Mouse (Mus musculus): Measurements from ENCODE around the gene Pttg1ip. TPM values are rescaled to one million over a fixed set of nuclear protein-coding genes. Genes with fewer than 3 reads are reported as not detected.

Pttg1ip gene
- total RNA-seq, 2 experiments from 2014 or later: 34.0 to 62.5 TPM

DNA sequence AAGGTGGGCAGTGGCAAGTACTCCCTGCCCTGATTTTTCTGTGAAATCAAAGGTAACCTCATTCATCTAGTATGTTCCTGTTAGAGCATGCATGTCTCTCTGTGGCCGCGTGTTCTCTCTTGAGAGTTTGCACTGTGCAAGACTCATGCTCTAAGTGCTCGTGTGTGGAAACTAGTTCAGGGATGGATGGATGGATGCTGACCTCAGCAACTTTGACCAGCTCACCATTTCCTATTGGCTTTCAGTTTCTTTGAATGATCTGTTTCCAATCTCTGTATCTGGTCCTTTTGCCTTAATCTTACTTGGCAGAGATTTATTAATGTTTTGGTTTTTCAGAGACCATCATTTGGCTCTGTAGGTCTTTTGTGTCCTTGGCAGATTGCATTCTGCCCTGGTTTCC lies 47.6 kb downstream of the Pttg1ip start:
- no peak for ATAC-seq (replicated peaks; ENCODE audit: low FRiP score, poor library complexity, severe bottlenecking)

DNA sequence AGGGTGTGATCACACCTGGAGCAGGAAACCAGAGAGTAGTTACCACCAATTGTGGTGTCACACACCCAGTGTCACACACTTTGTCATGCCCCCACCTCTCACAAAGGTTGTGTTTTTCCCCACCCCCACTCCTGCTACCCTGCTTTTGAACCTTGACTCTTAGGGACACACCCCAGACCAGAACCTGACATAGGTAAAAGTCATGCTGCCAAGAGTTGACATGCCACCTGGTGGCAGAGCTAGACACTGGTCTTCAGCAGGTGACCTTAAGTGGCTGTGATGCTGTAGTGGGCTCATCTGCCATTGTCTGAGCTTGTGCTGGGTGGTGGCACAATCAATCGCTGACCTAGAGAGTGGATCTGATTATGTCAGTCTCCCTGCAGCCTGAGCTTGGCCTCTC lies 48.5 kb downstream of the Pttg1ip start:
- no peak for ATAC-seq (replicated peaks; ENCODE audit: low FRiP score, poor library complexity, severe bottlenecking)

DNA sequence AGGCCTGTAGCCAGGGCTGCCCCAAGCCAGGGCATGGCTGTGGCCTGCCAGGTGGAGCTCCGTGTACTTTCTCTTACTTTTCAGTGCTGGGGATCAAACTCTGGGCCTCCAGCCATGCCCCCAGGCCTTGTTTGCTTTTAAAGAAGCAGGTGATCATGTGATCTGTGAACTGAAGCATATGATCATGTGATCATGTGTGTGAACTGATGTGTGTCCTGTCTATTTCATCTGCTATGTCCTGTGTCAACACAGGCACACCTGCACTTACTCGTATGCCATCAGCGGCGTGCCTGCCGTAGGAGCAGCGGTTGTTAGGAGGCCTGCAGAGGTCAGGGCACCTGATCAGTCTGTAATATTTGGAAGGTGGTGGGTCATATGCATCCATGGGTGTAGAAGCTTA lies 52.5 kb downstream of the Pttg1ip start:
- no peak for ATAC-seq (replicated peaks; ENCODE audit: low FRiP score, poor library complexity, severe bottlenecking)

DNA sequence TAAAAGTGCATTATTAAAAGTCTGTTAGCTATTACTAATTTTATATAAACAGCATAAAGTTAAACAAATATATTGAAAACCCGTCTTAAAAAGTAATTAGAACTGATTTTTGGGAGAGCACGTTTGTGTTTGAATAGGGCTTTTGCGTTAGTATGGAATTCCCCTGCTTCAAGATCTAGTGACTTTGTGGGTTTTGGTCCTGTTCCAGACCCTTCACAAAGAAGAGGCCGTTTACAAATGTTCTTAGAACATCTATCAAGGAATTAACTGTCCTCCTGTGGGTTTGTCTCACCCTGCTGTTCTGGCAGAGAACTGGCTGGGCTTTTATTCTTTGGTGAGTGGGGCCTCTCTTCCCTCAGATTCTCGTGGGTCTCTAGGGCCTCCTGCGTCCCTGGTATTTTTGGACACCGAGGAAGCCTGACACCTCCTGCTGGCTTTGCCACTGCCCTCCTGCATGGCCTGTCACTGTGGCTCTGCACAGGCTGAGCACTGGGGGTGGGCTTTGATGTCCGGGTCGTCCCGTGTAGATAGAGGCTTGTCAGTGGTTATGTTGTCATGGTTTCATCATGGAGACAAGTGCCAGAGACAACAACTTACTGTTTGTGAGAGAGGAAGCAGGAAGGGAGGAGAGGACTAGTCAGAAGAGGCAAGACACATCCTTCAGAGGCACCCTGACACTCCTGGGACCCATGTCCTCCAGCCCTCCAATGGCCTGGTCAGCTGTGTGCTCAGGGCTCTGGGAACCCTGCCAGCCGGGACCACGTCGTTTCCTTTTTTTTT lies 53.1 kb downstream of the Pttg1ip start:
- ATAC-seq (replicated peaks; ENCODE audit: low FRiP score, poor library complexity, severe bottlenecking): no peak

DNA sequence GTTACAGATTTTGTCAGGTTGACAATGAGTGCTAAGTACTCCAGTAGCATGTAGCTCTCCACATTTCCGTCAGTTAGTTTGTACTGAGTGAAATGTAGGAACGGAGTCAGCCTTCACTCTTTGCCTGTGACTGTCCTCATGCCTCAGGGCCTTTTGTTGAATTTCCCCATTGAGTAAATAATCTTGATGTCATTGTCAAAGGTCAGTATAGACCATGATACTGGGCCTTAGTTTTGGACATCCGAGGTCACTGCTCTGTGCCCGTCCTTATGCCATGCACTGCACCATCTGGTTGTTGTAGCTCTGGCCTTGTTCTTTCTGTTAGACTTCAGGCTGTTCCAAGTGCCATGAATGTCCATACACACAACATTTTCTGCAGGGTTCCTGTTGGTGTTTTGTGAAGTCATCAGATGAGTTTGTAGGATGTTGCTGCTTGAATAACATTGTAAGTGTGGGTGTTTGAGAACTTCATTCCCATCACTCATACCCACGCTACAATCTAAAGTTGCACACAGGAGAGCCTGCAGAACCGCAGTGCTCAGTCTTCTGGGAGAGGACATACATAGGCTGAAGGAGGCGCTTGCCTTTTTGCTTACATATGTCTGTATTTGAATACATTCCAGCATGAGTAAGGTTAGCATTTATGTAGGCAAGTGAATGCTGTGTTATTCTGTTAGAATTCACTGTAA lies 54.9 kb downstream of the Pttg1ip start:
- ATAC-seq (replicated peaks; ENCODE audit: low FRiP score, poor library complexity, severe bottlenecking): no peak

DNA sequence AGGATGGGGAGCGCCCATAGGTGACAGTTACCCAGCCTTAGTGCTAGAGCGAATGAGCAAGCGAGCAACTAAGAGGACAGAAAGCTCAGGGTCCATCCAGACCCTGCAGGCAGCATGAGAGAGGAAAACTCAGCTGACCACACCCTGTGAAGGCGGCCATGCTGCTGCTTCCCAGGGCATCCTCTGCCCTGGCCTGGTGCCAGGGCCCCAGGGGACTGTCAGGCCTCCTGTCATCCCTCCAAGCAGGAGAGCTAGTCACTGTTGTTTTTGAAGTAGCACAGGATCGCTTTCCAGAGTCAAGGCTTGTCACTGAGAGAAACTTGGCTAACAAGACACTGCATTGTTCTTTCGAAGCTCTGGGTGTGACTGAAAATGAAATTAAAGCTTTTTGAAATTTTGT lies 57.4 kb downstream of the Pttg1ip start:
- ATAC-seq (replicated peaks; ENCODE audit: low FRiP score, poor library complexity, severe bottlenecking): no peak

DNA sequence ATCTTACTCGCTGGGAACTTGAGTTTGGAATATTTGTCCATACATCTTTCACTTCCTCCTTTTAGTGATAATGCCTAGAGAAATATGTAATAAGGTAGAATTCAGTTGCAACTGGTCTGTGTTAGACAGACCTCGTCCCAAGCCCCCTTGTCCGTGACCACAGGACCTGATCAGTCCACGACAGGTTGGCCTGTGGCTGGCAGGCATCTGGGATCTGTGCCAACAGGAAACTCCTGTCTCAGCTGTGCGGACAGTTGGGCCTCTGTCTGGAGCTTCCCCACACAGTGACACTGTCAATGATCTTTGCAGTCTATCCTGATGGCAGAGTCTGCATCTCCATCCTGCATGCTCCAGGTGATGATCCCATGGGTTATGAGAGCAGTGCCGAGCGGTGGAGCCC lies 61.6 kb downstream of the Pttg1ip start:
- ATAC-seq (replicated peaks; ENCODE audit: low FRiP score, poor library complexity, severe bottlenecking): no peak

DNA sequence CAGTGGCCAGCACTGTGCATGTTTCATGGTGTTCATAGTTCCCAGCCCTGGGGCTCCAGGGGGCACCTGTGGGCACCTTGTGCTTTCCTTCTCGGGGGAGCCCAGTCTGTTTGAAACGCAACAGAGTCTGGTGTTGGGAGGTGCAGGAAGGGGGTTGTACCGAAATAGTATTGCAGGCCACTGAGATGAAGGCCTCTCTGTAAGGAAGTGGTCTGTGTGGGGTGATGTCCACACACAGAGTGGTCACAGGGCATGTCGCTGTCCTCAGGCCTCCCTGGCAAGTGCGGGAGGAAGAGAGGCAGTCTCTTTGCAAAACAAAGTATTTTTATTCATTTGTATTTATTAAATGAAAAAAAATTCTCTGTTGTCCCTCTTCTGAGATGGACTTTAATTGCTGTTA lies 64.1 kb downstream of the Pttg1ip start:
- no peak for ATAC-seq (replicated peaks; ENCODE audit: low FRiP score, poor library complexity, severe bottlenecking)

DNA sequence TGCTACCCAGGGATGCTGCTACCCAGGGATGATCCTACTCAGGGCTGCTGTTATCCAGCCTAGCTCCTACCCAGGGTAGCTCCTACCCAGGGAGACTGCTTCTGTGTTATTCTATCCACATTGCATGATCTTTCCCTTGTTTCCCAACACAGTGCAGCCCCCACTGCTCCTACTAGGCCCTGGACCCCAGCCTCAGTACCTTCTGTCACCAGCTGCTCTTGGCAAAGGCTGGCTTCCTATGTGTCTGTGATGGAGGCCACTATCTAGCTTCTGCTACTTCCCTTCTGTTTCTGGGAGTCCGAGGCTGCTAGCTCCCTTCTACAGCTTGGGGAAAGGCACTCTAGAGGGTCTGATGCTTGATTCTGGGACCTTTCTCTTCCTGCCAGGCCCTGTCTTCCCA lies 65.9 kb downstream of the Pttg1ip start:
- ATAC-seq (replicated peaks; ENCODE audit: low FRiP score, poor library complexity, severe bottlenecking): no peak

DNA sequence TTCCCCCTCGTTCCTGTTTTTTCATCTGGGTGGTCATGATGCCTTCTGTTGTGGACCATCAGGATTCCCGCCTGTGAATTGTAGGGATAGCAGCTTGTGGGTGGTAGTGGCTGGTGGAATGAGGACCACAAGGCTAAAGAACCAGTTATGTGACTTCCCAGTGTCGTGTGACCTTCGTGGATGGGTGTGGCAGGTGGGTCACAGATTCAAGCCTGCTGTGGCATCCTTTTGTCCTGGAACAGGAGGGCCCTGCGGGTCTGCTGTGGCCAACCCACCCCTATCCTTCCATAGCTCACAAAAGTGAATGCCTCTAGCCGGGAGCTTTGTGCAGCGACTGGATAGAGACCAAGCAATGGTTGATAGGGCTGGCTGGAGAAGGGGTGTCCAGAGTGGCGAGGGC lies 66.4 kb downstream of the Pttg1ip start:
- ATAC-seq (replicated peaks; ENCODE audit: low FRiP score, poor library complexity, severe bottlenecking): no peak

Other genes starting within 250 kb of the Pttg1ip start
- gene Adarb1, start 163.4 kb upstream of the Pttg1ip start, total RNA-seq (2015; ENCODE audit: low replicate concordance): not detected in 2 replicates
- not detected in 2 replicates for gene Adarb1, start 163.4 kb upstream of the Pttg1ip start, total RNA-seq (2017; ENCODE audit: low replicate concordance)
- 2.2 and 5.9 TPM in 2 replicates for gene Fam207a, start 65.9 kb upstream of the Pttg1ip start, total RNA-seq (2015; ENCODE audit: low replicate concordance)
- 13.2 and 16.2 TPM in 2 replicates for gene Fam207a, start 65.9 kb upstream of the Pttg1ip start, total RNA-seq (2017; ENCODE audit: low replicate concordance)
- 36.4 and 37.3 TPM in 2 replicates for gene Itgb2, start 51.5 kb upstream of the Pttg1ip start, total RNA-seq (2015; ENCODE audit: low replicate concordance)
- 20.9 and 29.3 TPM in 2 replicates for gene Itgb2, start 51.5 kb upstream of the Pttg1ip start, total RNA-seq (2017; ENCODE audit: low replicate concordance)
- gene Sumo3, start 24.4 kb downstream of the Pttg1ip start, total RNA-seq (2015; ENCODE audit: low replicate concordance): 9.2 and 14.8 TPM in 2 replicates
- gene Sumo3, start 24.4 kb downstream of the Pttg1ip start, total RNA-seq (2017; ENCODE audit: low replicate concordance): 21.1 and 33.6 TPM in 2 replicates
- not detected in 2 replicates for gene Gm49325, start 24.5 kb downstream of the Pttg1ip start, total RNA-seq (2015; ENCODE audit: low replicate concordance)
- not detected in 2 replicates for gene Gm49325, start 24.5 kb downstream of the Pttg1ip start, total RNA-seq (2017; ENCODE audit: low replicate concordance)
- 6.8 and 9.6 TPM in 2 replicates for gene Ube2g2, start 40.6 kb downstream of the Pttg1ip start, total RNA-seq (2015; ENCODE audit: low replicate concordance)
- 10.4 and 11.3 TPM in 2 replicates for gene Ube2g2, start 40.6 kb downstream of the Pttg1ip start, total RNA-seq (2017; ENCODE audit: low replicate concordance)
- not detected in 2 replicates for gene Tspear, start 104.8 kb downstream of the Pttg1ip start, total RNA-seq (2015; ENCODE audit: low replicate concordance)
- not detected in 2 replicates for gene Tspear, start 104.8 kb downstream of the Pttg1ip start, total RNA-seq (2017; ENCODE audit: low replicate concordance)
- not detected in 2 replicates for gene Gm19402, start 109.0 kb downstream of the Pttg1ip start, total RNA-seq (2015; ENCODE audit: low replicate concordance)
- gene Gm19402, start 109.0 kb downstream of the Pttg1ip start, total RNA-seq (2017; ENCODE audit: low replicate concordance): not detected in 2 replicates
- gene Gm9508, start 115.5 kb downstream of the Pttg1ip start, total RNA-seq (2015; ENCODE audit: low replicate concordance): not detected in 2 replicates
- not detected in 2 replicates for gene Gm9508, start 115.5 kb downstream of the Pttg1ip start, total RNA-seq (2017; ENCODE audit: low replicate concordance)
- gene Gm10272, start 124.9 kb downstream of the Pttg1ip start, total RNA-seq (2015; ENCODE audit: low replicate concordance): not detected in 2 replicates
- not detected in 2 replicates for gene Gm10272, start 124.9 kb downstream of the Pttg1ip start, total RNA-seq (2017; ENCODE audit: low replicate concordance)
- not detected in 2 replicates for gene Gm10024, start 129.7 kb downstream of the Pttg1ip start, total RNA-seq (2015; ENCODE audit: low replicate concordance)
- not detected in 2 replicates for gene Gm10024, start 129.7 kb downstream of the Pttg1ip start, total RNA-seq (2017; ENCODE audit: low replicate concordance)
- gene Gm10142, start 134.1 kb downstream of the Pttg1ip start, total RNA-seq (2015; ENCODE audit: low replicate concordance): not detected in 2 replicates
- gene Gm10142, start 134.1 kb downstream of the Pttg1ip start, total RNA-seq (2017; ENCODE audit: low replicate concordance): not detected in 2 replicates
- gene Krtap12-1, start 138.9 kb downstream of the Pttg1ip start, total RNA-seq (2015; ENCODE audit: low replicate concordance): not detected in 2 replicates
- not detected in 2 replicates for gene Krtap12-1, start 138.9 kb downstream of the Pttg1ip start, total RNA-seq (2017; ENCODE audit: low replicate concordance)
- not detected in 2 replicates for gene Gm10100, start 144.8 kb downstream of the Pttg1ip start, total RNA-seq (2015; ENCODE audit: low replicate concordance)
- not detected in 2 replicates for gene Gm10100, start 144.8 kb downstream of the Pttg1ip start, total RNA-seq (2017; ENCODE audit: low replicate concordance)
- gene Gm18596, start 160.9 kb downstream of the Pttg1ip start, total RNA-seq (2015; ENCODE audit: low replicate concordance): not detected in 2 replicates
- not detected in 2 replicates for gene Gm18596, start 160.9 kb downstream of the Pttg1ip start, total RNA-seq (2017; ENCODE audit: low replicate concordance)
- gene Gm9736, start 169.6 kb downstream of the Pttg1ip start, total RNA-seq (2015; ENCODE audit: low replicate concordance): not detected in 2 replicates
- not detected in 2 replicates for gene Gm9736, start 169.6 kb downstream of the Pttg1ip start, total RNA-seq (2017; ENCODE audit: low replicate concordance)
- gene Gm3233, start 178.0 kb downstream of the Pttg1ip start, total RNA-seq (2015; ENCODE audit: low replicate concordance): not detected in 2 replicates
- gene Gm3233, start 178.0 kb downstream of the Pttg1ip start, total RNA-seq (2017; ENCODE audit: low replicate concordance): not detected in 2 replicates
- not detected in 2 replicates for gene Gm3238, start 189.6 kb downstream of the Pttg1ip start, total RNA-seq (2015; ENCODE audit: low replicate concordance)
- not detected in 2 replicates for gene Gm3238, start 189.6 kb downstream of the Pttg1ip start, total RNA-seq (2017; ENCODE audit: low replicate concordance)
- gene Gm7138, start 195.2 kb downstream of the Pttg1ip start, total RNA-seq (2015; ENCODE audit: low replicate concordance): not detected in 2 replicates
- not detected in 2 replicates for gene Gm7138, start 195.2 kb downstream of the Pttg1ip start, total RNA-seq (2017; ENCODE audit: low replicate concordance)
- not detected in 2 replicates for gene Gm3250, start 200.8 kb downstream of the Pttg1ip start, total RNA-seq (2015; ENCODE audit: low replicate concordance)
- not detected in 2 replicates for gene Gm3250, start 200.8 kb downstream of the Pttg1ip start, total RNA-seq (2017; ENCODE audit: low replicate concordance)
- not detected in 2 replicates for gene Gm7137, start 206.5 kb downstream of the Pttg1ip start, total RNA-seq (2015; ENCODE audit: low replicate concordance)
- gene Gm7137, start 206.5 kb downstream of the Pttg1ip start, total RNA-seq (2017; ENCODE audit: low replicate concordance): not detected in 2 replicates
- not detected in 2 replicates for gene Gm9639, start 213.4 kb downstream of the Pttg1ip start, total RNA-seq (2015; ENCODE audit: low replicate concordance)
- not detected in 2 replicates for gene Gm9639, start 213.4 kb downstream of the Pttg1ip start, total RNA-seq (2017; ENCODE audit: low replicate concordance)
- not detected in 2 replicates for gene Gm19668, start 217.4 kb downstream of the Pttg1ip start, total RNA-seq (2015; ENCODE audit: low replicate concordance)
- gene Gm19668, start 217.4 kb downstream of the Pttg1ip start, total RNA-seq (2017; ENCODE audit: low replicate concordance): not detected in 2 replicates
- not detected in 2 replicates for gene Gm9507, start 230.1 kb downstream of the Pttg1ip start, total RNA-seq (2015; ENCODE audit: low replicate concordance)
- not detected in 2 replicates for gene Gm9507, start 230.1 kb downstream of the Pttg1ip start, total RNA-seq (2017; ENCODE audit: low replicate concordance)
- gene Gm2696, start 233.0 kb downstream of the Pttg1ip start, total RNA-seq (2015; ENCODE audit: low replicate concordance): not detected in 2 replicates
- gene Gm2696, start 233.0 kb downstream of the Pttg1ip start, total RNA-seq (2017; ENCODE audit: low replicate concordance): not detected in 2 replicates
- gene Krtap10-4, start 245.4 kb downstream of the Pttg1ip start, total RNA-seq (2015; ENCODE audit: low replicate concordance): not detected in 2 replicates
- not detected in 2 replicates for gene Krtap10-4, start 245.4 kb downstream of the Pttg1ip start, total RNA-seq (2017; ENCODE audit: low replicate concordance)

All from erythroid progenitor cell, adult 5-6 weeks (primary cell).